Mouse (Mus musculus): ENCODE measurements around the gene Neurod2. TPM values are rescaled to one million over a fixed set of nuclear protein-coding genes. Genes with fewer than 3 reads are reported as not detected.

The Neurod2 gene
- total and polyA plus RNA-seq, 2 experiments = not detected

- no peak for DNase-seq (ENCODE audit: extremely low read depth, low read depth, low spot score)
- no peaks in the 10 kb centered on the region for H3K36me3 ChIP-seq (ENCODE audit: control insufficient read depth, insufficient read depth, low read length)
- H3K4me1 ChIP-seq (ENCODE audit: control insufficient read depth, insufficient read depth, low read length) = peaks cover 14% of the 10 kb centered on the region
- WGBS = 67% methylated on average over 2 of the region's 2 CpGs
- no peak overlapping the region for H3K9ac ChIP-seq (ENCODE audit: low read depth, low read length)
- H3K79me2 ChIP-seq (ENCODE audit: control insufficient read depth, insufficient read depth, low read length) = peaks cover 5% of the 10 kb centered on the region; the same call in 1 of the 2 replicates
- H3K27me3 ChIP-seq (ENCODE audit: control insufficient read depth, insufficient read depth, low read length) = no peaks in the 10 kb centered on the region
- no peak overlapping the region for H3K4me3 ChIP-seq (ENCODE audit: insufficient read depth, low read depth, low read length)
- no peak for TF ChIP-seq CTCF (IDR thresholded peaks at IDR 0.05; ENCODE audit: low read depth, low read length)
- no peak overlapping the region for H3K27ac ChIP-seq (replicated peaks; ENCODE audit: insufficient read depth, low read depth, low read length)
Measured at GRCm38 (mm10) chr11:98290906-98291305, 38.5 kb downstream of the Neurod2 start.

GRCm38 (mm10) chr11:98289873-98290272 lies 39.6 kb downstream of the Neurod2 start:
- Histone ChIP-seq H3K27ac (replicated peaks; ENCODE audit: insufficient read depth, low read depth, low read length) (peak overlapping the region; percentile 3; the same call in 1 of the 2 replicates), H3K4me1 (ENCODE audit: control insufficient read depth, insufficient read depth, low read length) (peaks cover 16% of the 10 kb centered on the region), H3K79me2 (ENCODE audit: control insufficient read depth, insufficient read depth, low read length) (peaks cover 5% of the 10 kb centered on the region; the same call in 1 of the 2 replicates), H3K36me3 (ENCODE audit: control insufficient read depth, insufficient read depth, low read length) (no peaks in the 10 kb centered on the region), H3K9ac (ENCODE audit: low read depth, low read length) (no peak overlapping the region), H3K27me3 (ENCODE audit: control insufficient read depth, insufficient read depth, low read length) (no peaks in the 10 kb centered on the region), H3K4me3 (ENCODE audit: insufficient read depth, low read depth, low read length) (no peak overlapping the region)
- DNase-seq (ENCODE audit: extremely low read depth, low read depth, low spot score) = peak; percentile 87
- WGBS = 49% methylated on average over 13 of the region's 13 CpGs
- no peak for TF ChIP-seq POLR2A (IDR thresholded peaks at IDR 0.05; ENCODE audit: extremely low read depth, insufficient read depth, low read length)
- no peak for TF ChIP-seq CTCF (IDR thresholded peaks at IDR 0.05; ENCODE audit: low read depth, low read length)

- WGBS = 57% methylated on average over 7 of the region's 7 CpGs
- Histone ChIP-seq H3K9ac (ENCODE audit: low read depth, low read length) (no peak overlapping the region), H3K27me3 (ENCODE audit: control insufficient read depth, insufficient read depth, low read length) (no peaks in the 10 kb centered on the region)
Measured at GRCm38 (mm10) chr11:98287961-98288360, 41.5 kb downstream of the Neurod2 start.

GRCm38 (mm10) chr11:98287531-98287930 lies 41.9 kb downstream of the Neurod2 start:
- no peak for DNase-seq (ENCODE audit: extremely low read depth, low read depth, low spot score)
- peaks cover 10% of the 10 kb centered on the region for H3K4me1 ChIP-seq (ENCODE audit: control insufficient read depth, insufficient read depth, low read length)
- TF ChIP-seq CTCF (IDR thresholded peaks at IDR 0.05; ENCODE audit: low read depth, low read length) (no peak), POLR2A (IDR thresholded peaks at IDR 0.05; ENCODE audit: extremely low read depth, insufficient read depth, low read length) (no peak)

More at GRCm38 (mm10) chr11:98287961-98288360, 41.5 kb downstream of the Neurod2 start:
- Histone ChIP-seq H3K36me3 (ENCODE audit: control insufficient read depth, insufficient read depth, low read length) (no peaks in the 10 kb centered on the region), H3K79me2 (ENCODE audit: control insufficient read depth, insufficient read depth, low read length) (no peaks in the 10 kb centered on the region), H3K4me3 (ENCODE audit: insufficient read depth, low read depth, low read length) (no peak overlapping the region), H3K27ac (replicated peaks; ENCODE audit: insufficient read depth, low read depth, low read length) (no peak overlapping the region), H3K4me1 (ENCODE audit: control insufficient read depth, insufficient read depth, low read length) (peaks cover 10% of the 10 kb centered on the region)
- no peak for TF ChIP-seq CTCF (IDR thresholded peaks at IDR 0.05; ENCODE audit: low read depth, low read length)
- no peak for TF ChIP-seq POLR2A (IDR thresholded peaks at IDR 0.05; ENCODE audit: extremely low read depth, insufficient read depth, low read length)
- DNase-seq (ENCODE audit: extremely low read depth, low read depth, low spot score) = no peak

GRCm38 (mm10) chr11:98285368-98285767 lies 44.1 kb downstream of the Neurod2 start:
- Histone ChIP-seq H3K27me3 (ENCODE audit: control insufficient read depth, insufficient read depth, low read length) (no peaks in the 10 kb centered on the region), H3K9ac (ENCODE audit: low read depth, low read length) (no peak overlapping the region), H3K4me1 (ENCODE audit: control insufficient read depth, insufficient read depth, low read length) (peaks cover 10% of the 10 kb centered on the region), H3K27ac (replicated peaks; ENCODE audit: insufficient read depth, low read depth, low read length) (no peak overlapping the region), H3K4me3 (ENCODE audit: insufficient read depth, low read depth, low read length) (no peak overlapping the region), H3K79me2 (ENCODE audit: control insufficient read depth, insufficient read depth, low read length) (no peaks in the 10 kb centered on the region), H3K36me3 (ENCODE audit: control insufficient read depth, insufficient read depth, low read length) (no peaks in the 10 kb centered on the region)
- DNase-seq (ENCODE audit: extremely low read depth, low read depth, low spot score) = peak; percentile 48
- TF ChIP-seq CTCF (IDR thresholded peaks at IDR 0.05; ENCODE audit: low read depth, low read length) (no peak), POLR2A (IDR thresholded peaks at IDR 0.05; ENCODE audit: extremely low read depth, insufficient read depth, low read length) (no peak)
- WGBS = 38% methylated on average over 2 of the region's 2 CpGs

More at GRCm38 (mm10) chr11:98287531-98287930, 41.9 kb downstream of the Neurod2 start:
- Histone ChIP-seq H3K27ac (replicated peaks; ENCODE audit: insufficient read depth, low read depth, low read length) (no peak overlapping the region), H3K9ac (ENCODE audit: low read depth, low read length) (no peak overlapping the region), H3K4me3 (ENCODE audit: insufficient read depth, low read depth, low read length) (no peak overlapping the region), H3K27me3 (ENCODE audit: control insufficient read depth, insufficient read depth, low read length) (no peaks in the 10 kb centered on the region), H3K79me2 (ENCODE audit: control insufficient read depth, insufficient read depth, low read length) (no peaks in the 10 kb centered on the region), H3K36me3 (ENCODE audit: control insufficient read depth, insufficient read depth, low read length) (no peaks in the 10 kb centered on the region)
- WGBS = 74% methylated on average over 5 of the region's 5 CpGs

- H3K9ac ChIP-seq (ENCODE audit: low read depth, low read length) = no peak overlapping the region
- no peaks in the 10 kb centered on the region for H3K27me3 ChIP-seq (ENCODE audit: control insufficient read depth, insufficient read depth, low read length)
Measured at GRCm38 (mm10) chr11:98284230-98284629, 45.2 kb downstream of the Neurod2 start.

More at GRCm38 (mm10) chr11:98284230-98284629, 45.2 kb downstream of the Neurod2 start:
- Histone ChIP-seq H3K4me1 (ENCODE audit: control insufficient read depth, insufficient read depth, low read length) (peaks cover 8% of the 10 kb centered on the region), H3K27ac (replicated peaks; ENCODE audit: insufficient read depth, low read depth, low read length) (no peak overlapping the region), H3K36me3 (ENCODE audit: control insufficient read depth, insufficient read depth, low read length) (no peaks in the 10 kb centered on the region), H3K79me2 (ENCODE audit: control insufficient read depth, insufficient read depth, low read length) (no peaks in the 10 kb centered on the region), H3K4me3 (ENCODE audit: insufficient read depth, low read depth, low read length) (no peak overlapping the region)
- no peak for TF ChIP-seq POLR2A (IDR thresholded peaks at IDR 0.05; ENCODE audit: extremely low read depth, insufficient read depth, low read length)
- no peak for TF ChIP-seq CTCF (IDR thresholded peaks at IDR 0.05; ENCODE audit: low read depth, low read length)
- WGBS = 31% methylated on average over 14 of the region's 17 CpGs
- no peak for DNase-seq (ENCODE audit: extremely low read depth, low read depth, low spot score)
